Mouse (Mus musculus): ENCODE results near the gene Tmem259. TPM values are rescaled to one million over a fixed set of nuclear protein-coding genes. Genes with fewer than 3 reads are reported as not detected.

Gene Tmem259
- polyA plus RNA-seq, 1 experiment = not detected

- 68% methylated on average over 7 of the region's 7 CpGs for WGBS
- Histone ChIP-seq H3K4me3 (ENCODE audit: insufficient read depth, low read depth, low read length) (no peak overlapping the region), H3K27ac (ENCODE audit: insufficient read depth, low read depth, low read length) (no peak overlapping the region), H3K4me1 (ENCODE audit: control insufficient read depth, insufficient read depth, low read length) (peaks cover 29% of the 10 kb centered on the region)
- TF ChIP-seq CTCF (IDR thresholded peaks at IDR 0.05; ENCODE audit: insufficient read depth, low read depth, low read length) (no peak), POLR2A (IDR thresholded peaks at IDR 0.05; ENCODE audit: insufficient read depth, low read depth, low read length) (no peak)
Observed at GRCm38 (mm10) chr10:79940749-79941148, 43.4 kb downstream of the Tmem259 start.

DNA sequence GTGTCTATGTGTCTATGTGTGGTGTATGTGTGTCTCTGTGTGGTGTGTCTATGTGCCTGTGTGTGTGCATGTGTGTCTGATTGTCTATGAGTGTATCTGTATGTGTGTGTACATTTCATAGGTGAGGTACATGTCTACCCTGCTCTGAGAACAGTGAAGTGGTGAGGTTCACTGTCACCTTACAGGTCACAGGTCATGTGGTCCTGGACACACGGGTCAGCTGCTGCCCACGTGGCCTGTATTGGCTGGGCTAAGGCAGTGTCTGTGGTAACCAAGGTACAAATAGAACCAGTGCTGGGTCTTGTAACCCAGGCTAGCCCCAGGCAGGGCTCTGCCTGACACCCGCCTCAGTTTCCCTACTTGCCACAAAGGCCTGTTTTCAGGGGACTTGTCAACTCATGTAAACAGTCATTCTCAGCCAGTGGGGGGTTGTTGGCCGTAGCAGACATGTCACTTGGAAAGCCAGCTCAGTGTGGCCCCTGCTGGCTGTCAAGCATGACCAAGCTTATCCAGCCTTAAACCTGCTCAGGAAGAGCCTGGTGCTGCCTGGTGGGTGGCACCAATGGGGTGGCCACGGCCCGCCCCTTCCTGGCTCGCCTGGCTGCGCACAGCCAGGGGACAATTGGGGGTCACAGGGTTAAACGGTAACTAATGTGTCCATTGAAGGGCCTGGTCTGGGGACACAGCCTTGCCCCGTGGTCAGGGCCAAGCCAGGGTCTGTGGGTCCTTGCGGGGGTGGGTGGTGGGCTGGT is 46.2 kb downstream of the Tmem259 start:
- H3K4me3 ChIP-seq (ENCODE audit: insufficient read depth, low read depth, low read length) = no peak overlapping the region
- 80% methylated on average over 11 of the region's 11 CpGs for WGBS
- H3K4me1 ChIP-seq (ENCODE audit: control insufficient read depth, insufficient read depth, low read length) = peaks cover 44% of the 10 kb centered on the region
- TF ChIP-seq POLR2A (IDR thresholded peaks at IDR 0.05; ENCODE audit: insufficient read depth, low read depth, low read length) (no peak), CTCF (IDR thresholded peaks at IDR 0.05; ENCODE audit: insufficient read depth, low read depth, low read length) (no peak)
- H3K27ac ChIP-seq (ENCODE audit: insufficient read depth, low read depth, low read length) = no peak overlapping the region

DNA sequence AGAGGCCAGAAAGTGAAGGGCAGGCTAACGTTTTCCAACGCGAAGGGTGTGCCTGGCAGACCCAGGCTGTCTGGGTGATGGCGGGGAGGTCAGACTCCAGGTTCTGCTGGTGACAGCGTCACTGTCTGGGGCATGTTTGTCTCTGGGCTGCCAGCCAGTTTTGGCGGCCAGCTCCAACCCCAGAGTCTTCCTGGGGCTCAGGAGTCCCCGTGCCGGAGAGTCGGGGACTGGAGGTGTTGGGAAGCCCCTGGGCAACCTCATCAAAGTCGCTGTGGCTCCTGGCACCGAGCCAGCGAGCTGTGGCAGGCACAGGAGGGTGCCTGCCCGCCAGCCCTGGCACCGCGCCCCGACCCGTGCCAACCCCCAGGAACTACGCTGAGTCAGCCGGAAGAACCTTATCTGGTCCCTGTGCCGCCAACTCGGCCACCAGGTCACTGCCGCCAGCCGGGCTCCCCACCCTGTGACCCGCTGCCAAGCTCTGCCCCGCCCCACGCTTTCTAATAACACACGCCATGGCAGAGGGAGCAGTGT is 47.2 kb downstream of the Tmem259 start:
- Histone ChIP-seq H3K4me1 (ENCODE audit: control insufficient read depth, insufficient read depth, low read length) (peaks cover 54% of the 10 kb centered on the region), H3K4me3 (ENCODE audit: insufficient read depth, low read depth, low read length) (no peak overlapping the region), H3K27ac (ENCODE audit: insufficient read depth, low read depth, low read length) (no peak overlapping the region)
- WGBS = 22% methylated on average over 27 of the region's 27 CpGs
- TF ChIP-seq POLR2A (IDR thresholded peaks at IDR 0.05; ENCODE audit: insufficient read depth, low read depth, low read length) = no peak
- no peak for TF ChIP-seq CTCF (IDR thresholded peaks at IDR 0.05; ENCODE audit: insufficient read depth, low read depth, low read length)

DNA sequence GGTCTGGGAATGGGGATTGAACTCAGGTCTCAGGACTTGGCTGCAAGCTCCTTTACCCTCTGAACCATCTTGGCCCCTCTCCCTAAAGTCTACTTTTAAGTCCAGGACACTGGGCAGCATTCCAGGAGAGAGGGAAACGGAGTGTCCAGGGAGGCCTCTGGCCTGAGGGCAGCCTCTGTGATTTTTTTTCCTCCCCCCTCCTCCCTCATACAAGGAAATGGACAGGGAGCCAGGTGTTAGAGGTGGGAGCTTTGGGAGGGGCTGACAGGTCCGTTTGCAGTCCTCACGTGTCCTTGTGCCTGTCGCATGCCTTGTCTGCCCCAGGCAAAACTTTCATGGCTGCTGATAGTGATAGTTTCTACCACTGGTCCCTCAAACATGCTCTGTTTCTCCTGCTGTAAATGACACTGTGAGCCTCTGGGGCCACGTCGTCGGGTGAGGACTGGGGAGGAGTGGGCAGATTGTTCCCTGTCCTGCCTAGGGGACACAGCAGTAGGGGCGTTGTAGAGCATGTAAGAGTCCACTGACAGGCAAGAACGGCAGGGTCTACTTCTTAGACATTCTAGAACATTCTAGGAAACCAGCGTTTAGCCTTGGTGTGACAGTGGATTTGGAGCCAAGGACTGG is 47.7 kb downstream of the Tmem259 start:
- no peak for TF ChIP-seq POLR2A (IDR thresholded peaks at IDR 0.05; ENCODE audit: insufficient read depth, low read depth, low read length)
- no peak for TF ChIP-seq CTCF (IDR thresholded peaks at IDR 0.05; ENCODE audit: insufficient read depth, low read depth, low read length)

GRCm38 (mm10) chr10:79934794-79935569 is 49.1 kb downstream of the Tmem259 start:
- no peak for TF ChIP-seq CTCF (IDR thresholded peaks at IDR 0.05; ENCODE audit: insufficient read depth, low read depth, low read length)
- no peak for TF ChIP-seq POLR2A (IDR thresholded peaks at IDR 0.05; ENCODE audit: insufficient read depth, low read depth, low read length)
- 55% methylated on average over 16 of the region's 16 CpGs for WGBS
- peaks cover 58% of the 10 kb centered on the region for H3K4me1 ChIP-seq (ENCODE audit: control insufficient read depth, insufficient read depth, low read length)

More for the DNA sequence above, 47.7 kb downstream of the Tmem259 start:
- Histone ChIP-seq H3K4me3 (ENCODE audit: insufficient read depth, low read depth, low read length) (no peak overlapping the region), H3K4me1 (ENCODE audit: control insufficient read depth, insufficient read depth, low read length) (peaks cover 56% of the 10 kb centered on the region), H3K27ac (ENCODE audit: insufficient read depth, low read depth, low read length) (no peak overlapping the region)
- WGBS = 59% methylated on average over 10 of the region's 10 CpGs

GRCm38 (mm10) chr10:79934272-79934721 is 49.8 kb downstream of the Tmem259 start:
- peak overlapping the region; percentile 27; the same call in 1 of the 2 replicates for H3K27ac ChIP-seq (ENCODE audit: insufficient read depth, low read depth, low read length)
- 0 out of 2 replicates have a peak, but pooled peaks have one; percentile 9 for TF ChIP-seq CTCF (IDR thresholded peaks at IDR 0.05; ENCODE audit: insufficient read depth, low read depth, low read length)
- TF ChIP-seq POLR2A (IDR thresholded peaks at IDR 0.05; ENCODE audit: insufficient read depth, low read depth, low read length) = no peak
- H3K4me3 ChIP-seq (ENCODE audit: insufficient read depth, low read depth, low read length) = no peak overlapping the region
- WGBS = 36% methylated on average over 13 of the region's 13 CpGs
- H3K4me1 ChIP-seq (ENCODE audit: control insufficient read depth, insufficient read depth, low read length) = peaks cover 63% of the 10 kb centered on the region

More at GRCm38 (mm10) chr10:79934794-79935569, 49.1 kb downstream of the Tmem259 start:
- Histone ChIP-seq H3K27ac (ENCODE audit: insufficient read depth, low read depth, low read length) (no peak overlapping the region), H3K4me3 (ENCODE audit: insufficient read depth, low read depth, low read length) (no peak overlapping the region)

GRCm38 (mm10) chr10:79933861-79934260 is 50.3 kb downstream of the Tmem259 start:
- Histone ChIP-seq H3K4me1 (ENCODE audit: control insufficient read depth, insufficient read depth, low read length) (peaks cover 62% of the 10 kb centered on the region), H3K27ac (ENCODE audit: insufficient read depth, low read depth, low read length) (peak overlapping the region; percentile 27; the same call in 1 of the 2 replicates)
- 46% methylated on average over 6 of the region's 6 CpGs for WGBS

DNA sequence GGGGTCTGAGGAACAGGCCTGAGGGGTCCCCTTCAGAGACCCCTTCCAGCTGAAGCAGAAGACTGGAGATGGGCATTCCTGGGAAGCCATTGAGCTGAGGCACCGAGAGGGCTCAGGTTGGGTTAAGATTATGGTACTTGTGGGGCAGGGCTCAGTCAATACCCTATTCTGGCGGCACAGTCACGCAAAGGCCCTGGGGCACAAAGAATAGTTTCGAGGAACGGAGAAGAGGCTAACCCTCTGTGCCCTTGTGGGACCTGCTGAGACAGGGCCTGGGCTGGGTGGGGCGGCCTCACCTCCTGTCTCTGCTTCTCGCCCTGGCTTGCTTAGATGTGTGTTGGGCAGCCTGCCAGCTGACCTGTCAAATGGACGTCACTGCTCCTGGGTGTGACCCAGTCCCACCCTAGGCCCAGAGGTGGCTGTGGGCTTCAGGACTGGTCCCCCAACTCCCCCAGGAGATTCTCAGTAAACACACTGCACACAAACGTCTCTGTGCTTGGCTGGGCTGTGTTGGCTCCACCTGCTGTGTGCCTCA is 50.9 kb downstream of the Tmem259 start:
- TF ChIP-seq POLR2A (IDR thresholded peaks at IDR 0.05; ENCODE audit: insufficient read depth, low read depth, low read length) = no peak; the same call in 1 of the 2 replicates
- TF ChIP-seq CTCF (IDR thresholded peaks at IDR 0.05; ENCODE audit: insufficient read depth, low read depth, low read length) = no peak
- H3K4me1 ChIP-seq (ENCODE audit: control insufficient read depth, insufficient read depth, low read length) = peaks cover 69% of the 10 kb centered on the region
- H3K4me3 ChIP-seq (ENCODE audit: insufficient read depth, low read depth, low read length) = no peak overlapping the region
- H3K27ac ChIP-seq (ENCODE audit: insufficient read depth, low read depth, low read length) = 0 out of 2 replicates have a peak overlapping the region, but pooled peaks have one; percentile 3
- 72% methylated on average over 9 of the region's 9 CpGs for WGBS

More at GRCm38 (mm10) chr10:79933861-79934260, 50.3 kb downstream of the Tmem259 start:
- H3K4me3 ChIP-seq (ENCODE audit: insufficient read depth, low read depth, low read length) = no peak overlapping the region
- TF ChIP-seq CTCF (IDR thresholded peaks at IDR 0.05; ENCODE audit: insufficient read depth, low read depth, low read length) (no peak), POLR2A (IDR thresholded peaks at IDR 0.05; ENCODE audit: insufficient read depth, low read depth, low read length) (no peak)

Measured in olfactory bulb, adult 2 months (tissue).